8 mouse cellular contexts compared by ENCODE assay signal in genomic region chr1:82724339-82725025, GRCm38 (mm10). TPM values are rescaled to one million over a fixed set of nuclear protein-coding genes. Genes with fewer than 3 reads are reported as not detected.
DNase-seq lines count a peak whose midpoint lies in the region; ATAC-seq lines count a peak whose summit lies in the region.

TSS of gene Mff (plus strand) at chr1:82724890.

- H3K27me3 ChIP-seq in forebrain, embryonic 14.5 days (replicated peaks; ENCODE audit: control insufficient read depth, insufficient read depth, low read length) = no peaks in the 10 kb centered on the region; the same call in 1 of the 2 replicates
- peaks cover 17% of the 10 kb centered on the region for H3K27me3 ChIP-seq in neural tube, embryonic 15.5 days (replicated peaks)

- H3K9ac ChIP-seq in forebrain, embryonic 14.5 days (ENCODE audit: low read length) = peak within 1 kb of the TSS; percentile 89
- H3K9ac ChIP-seq in neural tube, embryonic 15.5 days (replicated peaks) = peak within 1 kb of the TSS; percentile 77

- peak within 1 kb of the TSS; percentile 15; the same call in 1 of the 2 replicates for H3K27ac ChIP-seq in forebrain, embryonic 14.5 days (ENCODE audit: low read depth, low read length)
- peak within 1 kb of the TSS; percentile 72; the same call in 1 of the 2 replicates for H3K27ac ChIP-seq in neural tube, embryonic 15.5 days (replicated peaks)

- peak within 1 kb of the TSS; percentile 61 for H3K4me3 ChIP-seq in forebrain, embryonic 14.5 days (ENCODE audit: low read depth, low read length)
- peak within 1 kb of the TSS; percentile 59 for H3K4me3 ChIP-seq in neural tube, embryonic 15.5 days (replicated peaks)

- intact Hi-C loops in heart, postnatal 14 days (cut with DNase I) = loop anchor here (2.0 kb wide), 1 partner anchor 62 kb away; no protein-coding TSS in a partner anchor

- 10% methylated on average over 38 of the region's 38 CpGs for WGBS in forebrain, embryonic 14.5 days
- WGBS in neural tube, embryonic 15.5 days = 10% methylated on average over 38 of the region's 38 CpGs

- peaks cover 12% of the 10 kb centered on the region; the same call in 1 of the 2 replicates for H3K36me3 ChIP-seq in forebrain, embryonic 14.5 days (ENCODE audit: control insufficient read depth, insufficient read depth, low read length)
- H3K36me3 ChIP-seq in neural tube, embryonic 15.5 days = peaks cover 9% of the 10 kb centered on the region

- peaks cover 12% of the 10 kb centered on the region for H3K4me1 ChIP-seq in forebrain, embryonic 14.5 days (ENCODE audit: control insufficient read depth, insufficient read depth, low read length)
- peaks cover 16% of the 10 kb centered on the region for H3K4me1 ChIP-seq in neural tube, embryonic 15.5 days

- peak; percentile 100 for ATAC-seq in forebrain, embryonic 14.5 days
- ATAC-seq in neural tube, embryonic 15.5 days (ENCODE audit: low FRiP score) = peak; percentile 99

- peak; percentile 99 for DNase-seq in ES-CJ7 (ENCODE audit: low read depth, low spot score)
- DNase-seq in cerebellum, adult 11 months = peak; percentile 90
- DNase-seq in forebrain, embryonic 14.5 days (ENCODE audit: low spot score) = peak; percentile 98
- DNase-seq in heart, postnatal 14 days = peak; percentile 90 to 93
- peak; percentile 94 for DNase-seq in layer of hippocampus, adult 11-12 months (ENCODE audit: low spot score)
- peak; percentile 95 for DNase-seq in lung, adult 18-20 months
- peak; percentile 95 for DNase-seq in testis, postnatal 14 days (ENCODE audit: low spot score)

- H3K9me3 ChIP-seq in forebrain, embryonic 14.5 days (replicated peaks; ENCODE audit: control insufficient read depth, low read length) = no peaks in the 10 kb centered on the region
- H3K9me3 ChIP-seq in neural tube, embryonic 15.5 days (replicated peaks) = no peaks in the 10 kb centered on the region

- peak within 1 kb of the TSS; percentile 97 for H3K4me2 ChIP-seq in forebrain, embryonic 14.5 days (ENCODE audit: low read length)
- H3K4me2 ChIP-seq in neural tube, embryonic 15.5 days = peak within 1 kb of the TSS; percentile 95

RNA-seq across cellular contexts. Expression of gene Mff, which starts in this region (rescaled TPM):
- 462 and 492 TPM in 2 replicates for polyA plus RNA-seq in forebrain, embryonic 14.5 days (2014; fragmentation: Nextera tagmentation; extraction: Ambion mirVana)
- 100 to 1,000 TPM; 183 to 184 TPM for total RNA-seq in heart, postnatal 14 days (2021)
- 347 and 375 TPM in 2 replicates for polyA plus RNA-seq in neural tube, embryonic 15.5 days (2015; fragmentation: Nextera tagmentation; extraction: Ambion mirVana)

Comparison
In these comparisons a context has a peak if more than half of its experiments do, and no peak if none do; other contexts are left out.
1. Peak in every context shown above with its lines: DNase-seq, ATAC-seq, H3K4me3 ChIP-seq and H3K27ac ChIP-seq.